Mouse (Mus musculus) ovary, adult 2 months (tissue): Measurements from ENCODE around the gene Entpd7. TPM values are rescaled to one million over a fixed set of nuclear protein-coding genes. Genes with fewer than 3 reads are reported as not detected.

ENCODE experiments used
- polyA plus RNA-seq: library from polyadenylated mRNA; depleted of rRNA; stranded (reverse); fragments of >200 nt; gene quantifications from 2 replicates; pipeline ENCODE4 v1.2.3, GENCODE M21; 2012; rRNA removed

Entpd7 gene
- polyA plus RNA-seq, result 5.8 and 6.5 TPM in 2 replicates

GRCm38 (mm10) chr19:43689419-43690246 lies at the start of gene Entpd7:
TSS of gene Entpd7 (plus strand) at chr19:43689672.

GRCm38 (mm10) chr19:43674730-43675524 lies 14.5 kb upstream of the Entpd7 start, which contains the start of gene Slc25a28:
TSS of gene Slc25a28 (minus strand) at chr19:43674881.

GRCm38 (mm10) chr19:43752489-43753225 lies 63.2 kb downstream of the Entpd7 start, which contains the start of the genes Cutc and Cox15:
TSS of gene Cutc (plus strand) at chr19:43752996.
TSS of gene Cox15 (minus strand) at chr19:43753000.

GRCm38 (mm10) chr19:43781980-43782379 lies 92.5 kb downstream of the Entpd7 start, which contains the start of gene Abcc2:
TSS of gene Abcc2 (plus strand) at chr19:43782192.

Other genes with a start within 250 kb of the Entpd7 start
- gene Cnnm1, start 249.2 kb upstream of the Entpd7 start, polyA plus RNA-seq, result 6.7 and 8.8 TPM in 2 replicates
- gene Got1, start 165.1 kb upstream of the Entpd7 start, polyA plus RNA-seq, result 35.6 and 47.0 TPM in 2 replicates
- gene Nkx2-3, start 77.3 kb upstream of the Entpd7 start, polyA plus RNA-seq, result not detected in 2 replicates
- 152 and 176 TPM in 2 replicates for gene Slc25a28, start 14.8 kb upstream of the Entpd7 start, polyA plus RNA-seq
- gene Cutc, start 63.3 kb downstream of the Entpd7 start, polyA plus RNA-seq, result 3.3 and 4.4 TPM in 2 replicates
- 11.6 and 14.9 TPM in 2 replicates for gene Cox15, start 63.3 kb downstream of the Entpd7 start, polyA plus RNA-seq
- 0.28 and 0.41 TPM in 2 replicates for gene Abcc2, start 92.5 kb downstream of the Entpd7 start, polyA plus RNA-seq